Mouse (Mus musculus) stomach, postnatal 0 days (tissue): ENCODE measurements at regions not wholly inside any gene's neighbourhood (a gene's known extent, or its start where the extent isn't known, plus 50 kb on each side); places are given as distances from the start of the nearest gene placed in this dataset.

Experiments used
- ATAC-seq: fragments of 200-750 bp; cut with Nextera tagmentation; 2 replicates; pipeline ENCODE4 v1.8.0; 2017; ENCODE audit not compliant: low FRiP score, low TSS enrichment
- DNase-seq: peaks from one replicate; pipeline ENCODE4 v3.0.0-alpha.2; 2016; ENCODE audit warnings: low spot score
- H3K27ac ChIP-seq: fragments of 300-500 bp; sonication (generic); replicated peaks from 2 replicates; pipeline ENCODE4 v1.5.1; 2014; ENCODE audit warnings: mild to moderate bottlenecking, control low read depth
- H3K27me3 ChIP-seq: fragments of 300-500 bp; sonication (generic); 2 replicates; pipeline ENCODE4 v1.6.1; 2014; ENCODE audit warnings: low read length; ENCODE audit not compliant: control insufficient read depth, insufficient read depth
- H3K36me3 ChIP-seq: fragments of 300-500 bp; sonication (generic); 2 replicates; pipeline ENCODE4 v1.6.1; 2014; ENCODE audit warnings: low read length, mixed read lengths; ENCODE audit not compliant: control insufficient read depth, insufficient read depth
- H3K4me1 ChIP-seq: fragments of 300-500 bp; sonication (generic); replicated peaks from 2 replicates; pipeline ENCODE4 v1.6.1; 2014; ENCODE audit warnings: antibody characterized with exemption; ENCODE audit not compliant: control insufficient read depth, insufficient read depth
- H3K4me2 ChIP-seq: fragments of 300-500 bp; sonication (generic); replicated peaks from 2 replicates; pipeline ENCODE4 v1.6.1; 2014; ENCODE audit warnings: low read depth, mild to moderate bottlenecking, control low read depth, moderate library complexity
- H3K4me3 ChIP-seq: fragments of 300-500 bp; sonication (generic); 2 replicates; pipeline ENCODE4 v1.5.1; 2014; ENCODE audit warnings: low read depth, low read length, control low read depth
- H3K9ac ChIP-seq: fragments of 300-500 bp; sonication (generic); 2 replicates; pipeline ENCODE4 v1.6.1; 2014; ENCODE audit warnings: mild to moderate bottlenecking, low read length, control low read depth, mixed read lengths
- H3K9me3 ChIP-seq: fragments of 300-500 bp; sonication (generic); 2 replicates; pipeline ENCODE4 v1.6.1; 2016; ENCODE audit warnings: low read length; ENCODE audit not compliant: control insufficient read depth
- CTCF ChIP-seq: IDR thresholded peaks from 2 replicates; pipeline ENCODE4 v1.5.1; 2016; ENCODE audit warnings: antibody characterized with exemption, low read depth, mild to moderate bottlenecking, moderate library complexity
- EP300 ChIP-seq: optimal IDR thresholded peaks from 2 replicates; pipeline ENCODE3; 2016; ENCODE audit warnings: antibody characterized with exemption
- WGBS: fragments of 180-500 bp; shearing (Covaris S2); extraction: QIAGEN DNeasy Blood & Tissue Kit; methylation state at CpG from one replicate; pipeline ENCODE4 v1.1.7; 2014; 5-methylcytosine and 5-hydroxymethylcytosine counted together

- ATAC-seq (no peak), DNase-seq (no peak)
- H3K4me3 ChIP-seq: no peak overlapping the region
- H3K27ac ChIP-seq: no peak overlapping the region
- no peaks in the 10 kb centered on the region for H3K4me1 ChIP-seq
- no peaks in the 10 kb centered on the region for H3K27me3 ChIP-seq
- no peak overlapping the region for H3K9ac ChIP-seq
- H3K9me3 ChIP-seq: no peaks in the 10 kb centered on the region
- 85% methylated on average over 9 of the region's 9 CpGs for WGBS
- TF ChIP-seq EP300 (no peak), CTCF (no peak)
- H3K4me2 ChIP-seq: no peak overlapping the region
- H3K36me3 ChIP-seq: no peaks in the 10 kb centered on the region
These were observed 54.5 kb upstream of the Cmc1 start for GRCm38 (mm10) chr9:118204456-118204855.

GRCm38 (mm10) chr9:118206483-118206882, 56.5 kb upstream of the Cmc1 start:
- DNase-seq (no peak), ATAC-seq (no peak)
- no peak overlapping the region for H3K9ac ChIP-seq
- no peaks in the 10 kb centered on the region for H3K4me1 ChIP-seq
- H3K36me3 ChIP-seq: no peaks in the 10 kb centered on the region
- WGBS: 90% methylated on average over 7 of the region's 7 CpGs
- H3K27me3 ChIP-seq: no peaks in the 10 kb centered on the region
- no peaks in the 10 kb centered on the region for H3K9me3 ChIP-seq
- no peak overlapping the region for H3K4me3 ChIP-seq
- TF ChIP-seq CTCF: no peak
- H3K4me2 ChIP-seq: no peak overlapping the region
- H3K27ac ChIP-seq: no peak overlapping the region

GRCm38 (mm10) chr9:118219696-118220095, 69.7 kb upstream of the Cmc1 start:
- ATAC-seq: no peak
- Histone ChIP-seq H3K4me1 (no peaks in the 10 kb centered on the region), H3K9ac (no peak overlapping the region), H3K9me3 (no peaks in the 10 kb centered on the region), H3K36me3 (no peaks in the 10 kb centered on the region), H3K27ac (no peak overlapping the region), H3K4me3 (no peak overlapping the region), H3K27me3 (no peaks in the 10 kb centered on the region), H3K4me2 (no peak overlapping the region)
- no peak for DNase-seq
- no peak for TF ChIP-seq CTCF
- TF ChIP-seq EP300: no peak
- 96% methylated on average over 5 of the region's 5 CpGs for whole genome bisulfite sequencing

- no peak overlapping the region for H3K4me3 ChIP-seq
- ATAC-seq: no peak
- H3K27me3 ChIP-seq: no peaks in the 10 kb centered on the region
- DNase-seq: no peak
- no peak overlapping the region for H3K4me2 ChIP-seq
- no peak overlapping the region for H3K27ac ChIP-seq
- no peak for TF ChIP-seq CTCF
- TF ChIP-seq EP300: no peak
- no peak overlapping the region for H3K9ac ChIP-seq
- no peaks in the 10 kb centered on the region for H3K9me3 ChIP-seq
- WGBS: 84% methylated on average over 14 of the region's 14 CpGs
- no peaks in the 10 kb centered on the region for H3K4me1 ChIP-seq
- no peaks in the 10 kb centered on the region for H3K36me3 ChIP-seq
These were observed 71.2 kb upstream of the Cmc1 start for GRCm38 (mm10) chr9:118221186-118221585.

GRCm38 (mm10) chr9:118227401-118228061, 77.6 kb upstream of the Cmc1 start:
- no peak overlapping the region for H3K4me2 ChIP-seq
- WGBS: 55% methylated on average over 23 of the region's 23 CpGs
- H3K27ac ChIP-seq: no peak overlapping the region
- DNase-seq: no peak
- H3K9me3 ChIP-seq: no peaks in the 10 kb centered on the region
- no peak overlapping the region for H3K9ac ChIP-seq
- H3K27me3 ChIP-seq: no peaks in the 10 kb centered on the region
- no peak for TF ChIP-seq EP300
- no peak overlapping the region for H3K4me3 ChIP-seq
- no peaks in the 10 kb centered on the region for H3K36me3 ChIP-seq
- no peak for ATAC-seq
- H3K4me1 ChIP-seq: no peaks in the 10 kb centered on the region

GRCm38 (mm10) chr9:118228691-118229427, 78.9 kb upstream of the Cmc1 start:
- H3K4me2 ChIP-seq: no peak overlapping the region
- TF ChIP-seq CTCF: no peak
- TF ChIP-seq EP300: no peak
- no peaks in the 10 kb centered on the region for H3K9me3 ChIP-seq
- H3K4me3 ChIP-seq: no peak overlapping the region
- DNase-seq (no peak), ATAC-seq (no peak)
- no peaks in the 10 kb centered on the region for H3K4me1 ChIP-seq
- no peak overlapping the region for H3K27ac ChIP-seq
- H3K9ac ChIP-seq: no peak overlapping the region
- WGBS: 69% methylated on average over 19 of the region's 19 CpGs
- H3K27me3 ChIP-seq: no peaks in the 10 kb centered on the region
- H3K36me3 ChIP-seq: no peaks in the 10 kb centered on the region
